Mouse (Mus musculus) B cell, adult (primary cell): ENCODE results near the gene Ajm1. TPM values are rescaled to one million over a fixed set of nuclear protein-coding genes. Genes with fewer than 3 reads are reported as not detected.

Source experiments
- total RNA-seq: library from RNA; stranded (reverse); gene quantifications from 4 replicates; pipeline ENCODE4 v1.2.4, GENCODE M21; 2023; ENCODE audit not compliant: inconsistent age

Gene Ajm1
- total RNA-seq = 0.15 to 0.42 TPM (median 0.19 TPM) in 4 replicates

GRCm38 (mm10) chr2:25581294-25581864 is at the start of gene Ajm1:
TSS of gene Ajm1 (minus strand) at chr2:25581757.

GRCm38 (mm10) chr2:25627811-25628210 is 46.3 kb upstream of the Ajm1 start, which contains the start of gene Fcna:
TSS of gene Fcna (minus strand) at chr2:25628030.

GRCm38 (mm10) chr2:25621229-25622200 is 40.0 kb upstream of the Ajm1 start, which contains the start of gene Tmem141:
TSS of gene Tmem141 (minus strand) at chr2:25622005.

GRCm38 (mm10) chr2:25617578-25617977 is 36.0 kb upstream of the Ajm1 start, which contains the start of gene Ccdc183:
TSS of gene Ccdc183 (minus strand) at chr2:25617678.

GRCm38 (mm10) chr2:25607761-25608622 is 26.4 kb upstream of the Ajm1 start, which contains the start of gene Rabl6:
TSS of gene Rabl6 (minus strand) at chr2:25608521.

GRCm38 (mm10) chr2:25574579-25575431 is 6.8 kb downstream of the Ajm1 start, which contains the start of the genes Mamdc4 and Phpt1:
TSS of gene Mamdc4 (minus strand) at chr2:25574845.
TSS of gene Phpt1 (minus strand) at chr2:25575224.

GRCm38 (mm10) chr2:25557221-25557963 is 24.2 kb downstream of the Ajm1 start, which contains the start of gene Edf1:
TSS of gene Edf1 (plus strand) at chr2:25557847.

GRCm38 (mm10) chr2:25546811-25547491 is 34.6 kb downstream of the Ajm1 start, which contains the start of gene Traf2:
TSS of gene Traf2 (minus strand) at chr2:25546940.

Other genes starting within 250 kb of the Ajm1 start
- 38.3 to 49.0 TPM (median 42.3 TPM) in 4 replicates for gene Man1b1, start 249.4 kb downstream of the Ajm1 start, total RNA-seq
- 34.8 to 44.7 TPM (median 42.3 TPM) in 4 replicates for gene Dpp7, start 225.4 kb downstream of the Ajm1 start, total RNA-seq
- 29.6 to 32.3 TPM (median 30.7 TPM) in 4 replicates for gene Uap1l1, start 216.1 kb downstream of the Ajm1 start, total RNA-seq
- gene Sapcd2, start 209.4 kb downstream of the Ajm1 start, total RNA-seq = 0.94 to 1.4 TPM (median 1.1 TPM) in 4 replicates
- not detected in 4 replicates for gene Entpd2, start 185.9 kb downstream of the Ajm1 start, total RNA-seq
- gene Npdc1, start 182.4 kb downstream of the Ajm1 start, total RNA-seq = not detected in 4 replicates
- gene Fut7, start 158.5 kb downstream of the Ajm1 start, total RNA-seq = 0.24 TPM in 1 of 4 replicates, not detected in the others
- gene Abca2, start 153.1 kb downstream of the Ajm1 start, total RNA-seq = 36.8 to 44.5 TPM (median 42.0 TPM) in 4 replicates
- 0.80 TPM in 1 of 4 replicates, not detected in the others for gene Clic3, start 124.9 kb downstream of the Ajm1 start, total RNA-seq
- 111 to 124 TPM (median 114 TPM) in 4 replicates for gene Paxx, start 120.7 kb downstream of the Ajm1 start, total RNA-seq
- not detected in 4 replicates for gene Ptgds, start 111.7 kb downstream of the Ajm1 start, total RNA-seq
- gene Lcn12, start 87.8 kb downstream of the Ajm1 start, total RNA-seq = not detected in 4 replicates
- gene Fbxw5, start 81.0 kb downstream of the Ajm1 start, total RNA-seq = 69.9 to 80.2 TPM (median 72.7 TPM) in 4 replicates
- 0.45 to 2.0 TPM (median 0.80 TPM) in 4 replicates for gene C8g, start 80.0 kb downstream of the Ajm1 start, total RNA-seq
- gene Traf2, start 34.8 kb downstream of the Ajm1 start, total RNA-seq = 48.8 to 61.5 TPM (median 56.4 TPM) in 4 replicates
- gene Edf1, start 23.9 kb downstream of the Ajm1 start, total RNA-seq = 111 to 137 TPM (median 123 TPM) in 4 replicates
- gene Mamdc4, start 6.9 kb downstream of the Ajm1 start, total RNA-seq = 1.8 to 3.7 TPM (median 2.4 TPM) in 4 replicates
- 15.5 to 23.8 TPM (median 21.3 TPM) in 4 replicates for gene Phpt1, start 6.5 kb downstream of the Ajm1 start, total RNA-seq
- gene Rabl6, start 26.8 kb upstream of the Ajm1 start, total RNA-seq = 84.7 to 117 TPM (median 104 TPM) in 4 replicates
- gene Ccdc183, start 35.9 kb upstream of the Ajm1 start, total RNA-seq = not detected in 4 replicates
- 0.99 to 2.1 TPM (median 1.3 TPM) in 3 of 4 replicates, not detected in the other for gene Tmem141, start 40.2 kb upstream of the Ajm1 start, total RNA-seq
- 4.0 to 8.2 TPM (median 6.6 TPM) in 4 replicates for gene Fcna, start 46.3 kb upstream of the Ajm1 start, total RNA-seq
- not detected in 4 replicates for gene Lcn8, start 71.4 kb upstream of the Ajm1 start, total RNA-seq
- gene Lcn5, start 76.2 kb upstream of the Ajm1 start, total RNA-seq = not detected in 4 replicates
- gene Lcn6, start 95.0 kb upstream of the Ajm1 start, total RNA-seq = not detected in 4 replicates
- not detected in 4 replicates for gene Lcn10, start 101.0 kb upstream of the Ajm1 start, total RNA-seq
- not detected in 4 replicates for gene Obp2a, start 118.3 kb upstream of the Ajm1 start, total RNA-seq
- gene Bmyc, start 125.0 kb upstream of the Ajm1 start, total RNA-seq = 28.3 to 34.8 TPM (median 29.7 TPM) in 4 replicates
- not detected in 4 replicates for gene Obp2b, start 155.3 kb upstream of the Ajm1 start, total RNA-seq
- gene Lcn3, start 183.8 kb upstream of the Ajm1 start, total RNA-seq = not detected in 4 replicates
- not detected in 4 replicates for gene Lcn11, start 195.3 kb upstream of the Ajm1 start, total RNA-seq
- gene Gm13539, start 200.5 kb upstream of the Ajm1 start, total RNA-seq = not detected in 4 replicates
- not detected in 4 replicates for gene Glt6d1, start 234.1 kb upstream of the Ajm1 start, total RNA-seq
- gene Lcn9, start 241.4 kb upstream of the Ajm1 start, total RNA-seq = not detected in 4 replicates